Mouse (Mus musculus) liver, embryonic 14.5 days (tissue): ENCODE results near the gene Rnasek.

ENCODE experiments used
- CTCF ChIP-seq: IDR thresholded peaks from 2 replicates; pipeline ENCODE4 v1.5.1; 2016; ENCODE audit warnings: antibody characterized with exemption, low read depth, control low read depth
- EP300 ChIP-seq: IDR thresholded peaks from 2 replicates; pipeline ENCODE4 v1.6.1; 2016; ENCODE audit warnings: antibody characterized with exemption, low read depth

- TF ChIP-seq EP300, result no peak
- no peak for TF ChIP-seq CTCF
Measured at GRCm38 (mm10) chr11:70200036-70200608, 39.5 kb downstream of the Rnasek start.
